Mouse (Mus musculus) kidney, adult 9 months (tissue): ENCODE measurements around the gene Zfp553.
"Not testable (repeated sequence)": the region's sequence is repeated elsewhere in the genome, so short reads cannot be mapped to it uniquely, and the experiment has no call there.

Source experiments
- DNase-seq: peaks from one replicate; pipeline ENCODE4 v3.0.0; 2022

Gene Zfp553

DNA sequence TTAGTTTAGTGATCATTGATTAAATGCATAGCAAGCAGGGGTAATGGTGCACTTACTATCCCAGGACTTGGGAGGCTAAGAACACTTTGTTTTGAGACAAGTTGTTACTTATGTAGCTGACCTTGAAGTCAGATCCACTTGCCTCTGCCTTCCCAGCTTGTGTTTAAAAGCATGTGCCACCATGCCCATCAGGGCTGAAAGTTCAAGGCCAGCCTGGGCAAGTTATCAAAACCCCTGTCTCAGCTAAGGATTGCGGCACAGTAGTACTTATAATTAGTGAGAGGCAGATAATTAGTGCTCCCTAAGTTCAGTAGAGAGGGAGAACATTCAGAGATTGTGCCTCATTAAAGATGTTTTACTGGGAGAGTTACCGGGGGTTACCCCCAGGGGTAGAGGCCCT, 1.9 kb downstream of the Zfp553 start:
- no peak for DNase-seq

- DNase-seq: no peak
These were observed 10.6 kb downstream of the Zfp553 start for GRCm38 (mm10) chr7:127243361-127243867.

DNA sequence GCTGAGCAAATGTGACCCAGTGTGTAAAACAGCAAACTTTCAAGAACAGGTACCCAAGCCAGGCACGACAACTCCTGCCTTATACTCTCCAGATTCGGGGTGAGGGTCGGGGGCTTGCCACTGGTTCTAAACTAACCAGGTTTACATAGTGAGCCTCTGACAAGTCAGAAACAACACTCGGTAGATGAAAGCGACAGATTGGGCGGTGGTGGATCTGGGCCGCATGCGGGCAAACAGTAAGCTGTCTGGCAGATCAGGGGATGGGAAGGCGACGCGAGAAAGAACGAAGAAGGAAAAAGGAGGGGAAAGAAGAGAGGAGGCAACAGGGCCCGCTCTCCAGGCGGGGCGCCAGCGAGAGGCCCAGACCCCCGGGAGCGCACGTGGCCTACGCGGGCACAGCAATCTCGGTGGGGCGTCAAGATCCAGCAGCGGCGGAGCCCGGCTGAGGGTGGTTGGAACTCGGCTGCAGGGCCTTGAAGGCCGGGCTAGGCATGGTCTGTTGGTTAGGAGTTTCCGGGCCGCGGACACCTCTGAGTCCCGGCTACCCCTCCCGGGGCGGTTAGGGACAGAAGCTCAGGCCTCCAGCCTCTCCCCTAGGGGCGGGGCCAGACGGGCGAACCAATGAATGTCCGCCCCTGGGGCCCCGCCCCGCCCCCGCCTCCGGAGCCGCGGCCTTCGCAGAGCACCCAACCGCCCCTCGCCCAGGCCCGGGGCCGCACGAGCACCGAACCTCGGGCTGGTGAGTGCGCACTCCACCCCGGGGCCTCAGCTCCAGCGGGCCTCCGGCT, 11.2 kb downstream of the Zfp553 start, which contains the start of gene Zfp771:
Gene Zfp771, plus strand, starts transcription at position 405 of the 788 bp plus-strand sequence.
- DNase-seq: peak; percentile 97

GRCm38 (mm10) chr7:127244658-127245510, 12.0 kb downstream of the Zfp553 start:
- DNase-seq: no peak

DNA sequence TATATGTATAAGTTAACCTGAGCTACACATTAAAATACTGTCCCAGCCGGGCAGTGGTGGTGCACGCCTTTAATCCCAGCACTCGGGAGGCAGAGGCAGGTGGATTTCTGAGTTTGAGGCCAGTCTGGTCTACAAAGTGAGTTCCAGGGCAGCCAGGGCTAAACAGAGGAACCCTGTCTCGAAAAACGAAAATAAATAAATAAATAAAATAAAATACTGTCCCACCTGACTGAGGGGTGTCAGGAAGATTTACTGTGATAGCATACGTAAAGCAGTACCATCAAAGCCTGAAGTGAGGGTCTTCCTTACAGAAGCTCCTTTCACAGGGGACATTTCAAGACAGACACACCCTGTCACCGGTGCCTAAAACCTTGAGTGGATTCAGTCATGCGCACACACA, 17.6 kb downstream of the Zfp553 start:
- DNase-seq: not testable (repeated sequence)

DNA sequence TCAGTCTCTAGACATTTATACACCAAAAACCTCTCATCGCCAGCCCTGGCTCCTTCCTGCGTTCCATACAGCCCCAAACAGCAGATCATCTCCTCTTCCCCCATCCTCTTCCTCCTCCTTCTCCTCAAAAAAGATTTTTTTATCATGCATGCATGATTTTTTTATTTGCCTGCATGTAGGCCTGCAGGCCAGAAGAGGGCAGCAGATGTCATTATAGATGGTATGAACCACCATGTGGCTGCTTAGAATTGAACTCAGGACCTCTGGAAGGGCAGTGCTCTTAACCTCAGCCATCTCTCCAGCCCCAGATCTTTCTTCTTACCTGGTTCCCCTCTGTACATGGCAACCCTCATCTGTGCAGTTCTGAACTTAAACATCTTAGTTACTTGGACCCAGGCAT, 19.6 kb downstream of the Zfp553 start:
- no peak for DNase-seq

DNA sequence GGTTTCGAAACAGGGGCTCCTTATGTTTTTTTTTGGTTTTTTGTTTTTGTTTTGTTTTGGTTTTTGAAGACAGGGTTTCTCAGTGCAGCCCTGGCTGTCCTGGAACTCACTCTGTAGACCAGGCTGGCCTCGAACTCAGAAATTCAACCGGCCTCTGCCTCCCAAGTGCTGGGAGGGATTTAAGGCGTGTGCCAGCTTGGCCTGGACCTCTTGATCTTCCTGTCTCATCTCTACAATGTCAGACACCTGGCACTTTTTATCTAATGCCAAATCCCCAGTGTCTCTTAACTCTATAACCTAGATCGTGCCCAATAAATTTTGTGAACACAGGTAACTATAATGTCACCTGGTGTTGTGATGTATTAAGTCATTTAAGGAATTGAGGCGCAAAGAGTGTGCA, 20.5 kb downstream of the Zfp553 start:
- no peak for DNase-seq

DNA sequence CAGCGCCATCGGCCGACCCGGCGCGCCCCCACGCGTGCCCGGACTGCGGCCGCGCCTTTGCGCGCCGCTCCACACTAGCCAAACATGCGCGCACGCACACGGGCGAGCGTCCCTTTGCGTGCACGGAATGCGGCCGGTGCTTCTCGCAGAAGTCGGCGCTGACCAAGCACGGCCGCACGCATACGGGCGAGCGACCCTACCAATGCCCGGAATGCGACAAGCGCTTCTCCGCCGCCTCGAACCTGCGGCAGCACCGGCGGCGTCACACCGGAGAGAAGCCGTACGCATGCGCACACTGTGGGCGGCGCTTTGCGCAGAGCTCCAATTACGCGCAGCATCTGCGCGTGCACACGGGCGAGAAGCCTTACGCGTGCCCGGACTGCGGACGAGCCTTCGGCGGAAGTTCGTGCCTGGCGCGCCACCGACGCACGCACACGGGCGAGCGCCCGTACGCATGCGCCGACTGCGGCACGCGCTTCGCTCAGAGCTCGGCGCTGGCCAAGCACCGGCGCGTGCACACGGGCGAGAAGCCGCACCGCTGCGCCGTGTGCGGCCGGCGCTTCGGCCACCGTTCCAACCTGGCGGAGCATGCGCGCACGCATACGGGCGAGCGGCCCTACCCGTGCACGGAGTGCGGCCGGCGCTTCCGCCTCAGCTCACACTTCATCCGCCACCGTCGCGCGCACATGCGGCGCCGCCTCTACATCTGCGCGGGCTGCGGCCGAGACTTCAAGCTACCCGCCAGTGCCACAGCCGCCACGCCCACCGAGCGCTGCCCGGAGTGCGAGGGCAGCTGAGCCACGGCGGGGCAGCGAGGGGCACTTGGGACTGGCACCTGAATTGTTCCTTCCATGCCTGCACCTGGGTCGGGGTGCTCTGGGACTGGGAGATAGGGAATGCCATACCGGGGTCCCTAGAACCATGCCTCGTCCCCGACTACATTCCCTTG, 21.2 kb downstream of the Zfp553 start:
- DNase-seq: peak; percentile 94

DNA sequence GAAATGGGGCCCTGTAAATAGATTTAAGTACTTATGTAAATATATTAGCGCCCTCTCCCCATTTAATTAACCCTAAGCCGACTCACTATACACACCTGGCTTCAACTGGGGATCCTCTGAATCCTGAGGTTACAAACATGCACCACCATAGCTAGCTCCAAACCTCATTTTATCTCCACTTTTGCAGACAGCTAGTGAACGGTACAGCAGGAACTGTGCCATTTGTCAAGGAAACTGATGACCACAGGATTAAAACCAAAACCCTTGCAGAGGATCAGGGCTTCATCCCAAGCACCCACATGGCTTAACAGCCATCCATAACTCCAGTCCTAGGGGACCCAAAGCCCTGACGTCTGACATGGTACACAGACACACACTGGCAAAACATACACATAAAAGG, 22.1 kb downstream of the Zfp553 start:
- DNase-seq: no peak

GRCm38 (mm10) chr7:127255965-127256364, 23.1 kb downstream of the Zfp553 start:
- no peak for DNase-seq

- no peak for DNase-seq
These were observed 23.7 kb downstream of the Zfp553 start for GRCm38 (mm10) chr7:127256518-127256917.

DNA sequence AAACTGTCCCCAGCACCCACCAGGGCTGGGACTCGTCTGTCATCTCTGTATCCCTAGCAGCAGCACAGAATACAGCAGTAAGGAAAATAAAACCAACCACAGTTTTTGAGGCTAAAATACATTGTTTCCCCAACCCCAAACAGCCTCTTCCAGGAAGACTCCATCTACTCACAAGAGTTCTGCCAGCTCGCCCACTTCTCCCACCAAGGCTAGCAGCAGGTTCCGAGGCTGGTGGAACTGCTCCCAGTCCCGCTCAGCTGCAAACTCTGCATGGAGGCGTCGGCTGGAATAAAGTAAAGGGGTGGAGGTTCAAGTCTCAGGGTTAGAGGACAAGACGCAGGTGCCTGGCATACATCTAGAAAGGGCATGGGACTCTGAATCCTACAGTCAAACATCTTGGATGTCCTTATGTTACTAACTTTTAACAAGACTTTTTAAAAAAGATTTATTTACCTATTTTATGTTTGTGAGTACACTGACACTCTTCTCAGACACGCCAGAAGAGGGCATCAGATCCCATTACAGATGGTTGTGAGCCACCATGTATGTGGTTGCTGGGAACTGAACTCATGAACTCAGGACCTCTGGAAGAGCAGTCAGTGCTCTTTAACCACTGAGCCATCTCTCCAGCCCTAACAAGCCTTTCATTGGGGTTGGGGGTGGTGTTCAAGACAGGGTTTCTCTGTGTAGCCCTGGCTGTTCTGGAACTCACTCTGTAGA, 26.5 kb downstream of the Zfp553 start:
- no peak for DNase-seq

- DNase-seq: peak; percentile 100
These were observed 27.6 kb downstream of the Zfp553 start, which contains the start of gene Dctpp1 for GRCm38 (mm10) chr7:127260309-127261111. Gene Dctpp1 (minus strand): TSS chr7:127260709.

- DNase-seq: no peak
These were observed 29.5 kb downstream of the Zfp553 start for GRCm38 (mm10) chr7:127262218-127262961.

DNA sequence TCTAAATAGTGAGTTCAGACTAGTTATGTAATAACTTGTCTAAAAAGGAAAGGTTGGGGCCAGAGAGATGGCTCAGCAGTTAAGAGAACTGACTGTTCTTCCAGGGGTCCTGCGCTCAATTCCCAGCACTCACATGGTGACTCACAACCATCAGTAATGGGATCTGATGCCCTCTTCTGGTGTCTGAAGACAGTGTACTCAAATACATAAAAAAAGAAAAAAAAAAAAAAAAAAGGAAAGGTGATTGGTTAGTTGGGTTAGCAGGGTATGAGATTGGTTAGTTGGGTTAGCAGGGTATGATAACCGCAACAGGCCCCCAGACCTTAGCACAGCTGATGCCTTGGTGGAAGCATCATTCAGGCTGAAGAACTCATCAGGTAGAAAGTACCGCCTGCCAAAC, 30.7 kb downstream of the Zfp553 start:
- no peak for DNase-seq

GRCm38 (mm10) chr7:127270256-127270655, 37.4 kb downstream of the Zfp553 start:
- peak; percentile 32 for DNase-seq

DNA sequence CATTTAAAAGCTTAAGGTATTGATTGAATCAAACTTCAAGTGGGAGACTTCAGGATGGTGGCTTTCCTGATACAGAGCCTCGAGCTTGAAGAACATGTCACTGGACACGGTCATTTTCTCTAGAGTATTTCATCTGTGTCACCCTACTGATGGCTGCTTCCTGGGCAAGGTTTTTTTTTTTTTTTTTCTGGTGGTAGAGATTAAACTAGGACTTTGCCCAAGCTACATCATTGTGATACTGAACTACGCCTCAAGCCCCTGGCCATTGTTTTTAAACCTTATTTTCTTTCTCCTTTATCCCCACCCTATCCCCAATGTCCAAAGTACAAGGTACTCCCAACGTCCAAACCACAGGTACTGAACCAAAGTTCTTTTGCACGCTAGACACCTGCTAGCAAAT, 37.8 kb downstream of the Zfp553 start:
- DNase-seq: peak; percentile 41

DNA sequence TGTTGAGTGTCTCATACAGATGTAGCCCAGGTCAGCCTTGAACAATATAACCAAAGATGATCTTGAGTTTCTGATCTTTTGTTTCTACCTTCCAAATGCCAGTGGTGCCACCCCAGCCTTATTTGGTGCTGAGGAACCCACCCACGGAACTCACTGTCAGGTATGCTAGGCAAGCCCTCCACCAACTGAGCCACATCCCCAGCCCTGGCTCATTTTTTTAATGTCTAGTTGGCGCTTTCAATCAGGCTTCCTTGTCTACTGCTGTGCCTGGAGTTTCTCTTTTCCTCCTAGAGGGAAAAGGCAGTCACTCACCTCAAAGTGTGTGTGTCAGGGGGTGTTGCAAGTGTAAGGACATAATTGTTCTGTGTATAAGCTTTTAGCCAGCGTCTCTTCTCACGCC, 38.2 kb downstream of the Zfp553 start:
- DNase-seq: no peak

GRCm38 (mm10) chr7:127272566-127272965, 39.7 kb downstream of the Zfp553 start:
- DNase-seq: no peak
